Mouse (Mus musculus): ENCODE measurements around the gene Tpx2.

DNA sequence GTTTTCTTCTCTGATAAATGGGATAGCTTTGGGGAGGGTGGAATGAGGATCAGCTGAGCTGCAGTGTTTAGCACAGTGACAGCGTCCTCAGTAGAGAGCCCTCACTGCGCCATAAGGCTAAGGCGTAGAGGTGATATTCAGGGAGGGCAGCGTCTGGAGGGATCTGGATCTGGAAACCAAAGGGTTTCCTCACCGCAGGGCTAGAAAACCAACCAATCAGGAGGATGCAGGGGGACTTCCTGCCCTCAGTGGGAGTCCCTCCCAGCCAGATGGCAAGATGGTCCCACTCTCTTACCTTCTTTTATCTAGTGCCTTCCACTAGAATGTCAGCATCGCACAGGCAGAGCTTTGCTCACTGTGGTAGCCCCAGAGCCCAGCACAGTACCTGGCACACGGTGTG, 94.0 kb downstream of the Tpx2 start:
- TF ChIP-seq GATA2 (IDR thresholded peaks at IDR 0.05; ENCODE audit: borderline replicate concordance, low read depth, low read length) (no peak), CTCF (IDR thresholded peaks at IDR 0.05; ENCODE audit: low read depth, low read length) (no peak), GATA1 (IDR thresholded peaks at IDR 0.05; ENCODE audit: borderline replicate concordance, low read length) (no peak), TAL1 (conservative IDR thresholded peaks at IDR 0.05; ENCODE audit: low read depth, low read length) (no peak), POLR2AphosphoS5 (IDR thresholded peaks at IDR 0.05; ENCODE audit: insufficient replicate concordance, low read depth, low read length) (no peak)
